Mouse (Mus musculus) fat pad, adult 2 months (tissue): ENCODE data around the gene Bicra.

Experiments used
- DNase-seq: peaks from one replicate; pipeline ENCODE4 v3.0.0-alpha.2; 2011; ENCODE audit warnings: low read depth, low spot score; ENCODE audit errors: extremely low read depth

The Bicra gene

DNA sequence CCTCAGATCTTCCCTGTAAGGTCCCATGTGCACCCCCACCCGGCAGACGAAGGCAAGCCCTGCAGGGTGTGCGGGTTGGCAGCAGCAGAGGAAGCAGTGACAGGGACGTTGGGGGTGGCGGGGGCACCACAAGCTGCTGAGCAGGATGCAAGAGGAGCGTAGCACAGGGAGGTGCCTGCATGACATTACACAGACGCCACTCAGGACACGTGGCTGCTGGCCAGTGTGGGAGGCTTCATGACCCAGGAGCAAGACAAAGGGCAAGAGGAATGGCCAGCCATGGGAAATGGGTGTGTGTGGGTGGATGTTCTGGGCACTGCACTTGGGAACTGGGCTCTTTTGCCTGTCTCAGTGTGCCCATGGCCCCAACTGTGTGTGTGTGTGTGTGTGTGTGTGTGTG, 67.5 kb downstream of the Bicra start:
- no peak for DNase-seq

DNA sequence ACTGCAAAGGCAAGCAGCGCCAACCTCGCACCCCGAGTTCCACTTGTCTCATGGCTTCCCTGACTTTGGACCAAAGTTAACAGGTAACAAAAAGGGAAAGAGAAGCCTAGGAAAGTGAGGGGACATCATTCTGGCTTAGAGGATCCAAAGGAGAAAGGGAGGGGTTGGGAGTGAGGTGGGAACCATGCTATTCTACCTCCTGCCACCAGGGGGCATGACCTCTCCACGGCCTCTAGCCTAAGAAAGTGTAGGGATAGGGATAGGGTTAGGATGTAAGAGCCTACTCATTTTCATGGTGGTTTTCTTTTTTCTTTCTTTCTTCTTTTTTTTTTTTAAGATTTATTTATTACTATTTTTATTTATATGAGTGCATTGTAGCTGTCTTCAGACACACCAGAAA, 71.8 kb downstream of the Bicra start:
- DNase-seq, result no peak

DNA sequence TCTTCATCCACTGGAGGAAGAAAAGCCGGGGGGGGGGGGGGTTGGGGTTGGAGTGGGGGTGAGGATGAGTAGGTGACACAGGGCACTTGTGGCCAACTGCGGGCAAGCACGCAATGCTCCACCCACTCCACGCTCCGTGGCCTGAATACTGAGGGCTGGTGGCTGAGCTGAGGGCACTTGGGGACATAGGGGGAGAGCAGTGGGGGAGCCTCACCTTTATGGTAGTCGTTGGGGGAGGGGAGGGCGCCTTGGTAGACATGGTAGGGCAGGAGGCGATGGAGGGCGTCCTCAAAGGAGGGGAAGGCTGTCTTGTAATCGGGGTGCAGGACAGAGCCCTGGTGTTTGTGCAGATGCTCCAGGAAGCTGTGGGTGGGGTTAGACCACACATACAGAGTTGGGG, 72.3 kb downstream of the Bicra start:
- DNase-seq, result no peak

DNA sequence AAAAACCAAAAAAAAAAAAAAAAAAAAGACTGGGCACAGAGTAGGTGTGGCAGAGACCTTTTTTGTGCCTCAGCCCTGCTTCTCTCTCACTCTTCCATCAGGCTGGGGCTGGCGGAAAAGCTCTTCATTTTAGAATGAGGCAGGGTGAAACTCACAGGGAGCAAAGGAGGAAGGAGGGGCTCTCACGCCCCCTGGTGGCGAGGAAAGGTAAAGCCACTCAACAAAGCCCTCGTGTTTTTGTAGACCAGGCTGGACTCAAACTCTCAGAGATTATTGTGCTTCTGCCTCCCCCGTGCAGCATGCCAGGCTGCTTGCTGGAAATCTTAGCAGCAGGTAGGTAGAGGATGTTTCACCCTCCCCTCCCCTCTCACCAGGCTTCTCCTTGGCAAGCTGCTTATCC, 73.0 kb downstream of the Bicra start:
- DNase-seq, result no peak

DNA sequence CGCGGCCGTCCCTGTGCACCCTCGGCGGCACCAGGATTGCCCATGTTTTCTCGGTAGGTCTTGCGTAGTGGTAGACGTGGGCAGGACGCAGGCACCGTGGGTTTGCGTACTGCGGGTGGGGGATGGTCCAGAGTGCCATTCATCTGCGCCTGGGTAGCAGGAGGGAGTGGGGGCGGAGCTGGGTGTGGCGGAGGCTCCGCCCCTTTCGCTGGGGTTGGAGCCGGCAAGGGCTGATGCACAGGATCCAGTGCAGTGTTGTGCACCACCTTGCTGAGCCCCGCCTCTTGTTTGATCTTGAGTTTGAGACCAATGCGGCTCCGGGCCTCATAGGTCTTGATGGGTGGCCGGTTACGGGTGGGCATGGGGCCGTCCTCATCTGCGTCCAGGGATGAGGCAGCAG, 75.5 kb downstream of the Bicra start:
- DNase-seq, result no peak

DNA sequence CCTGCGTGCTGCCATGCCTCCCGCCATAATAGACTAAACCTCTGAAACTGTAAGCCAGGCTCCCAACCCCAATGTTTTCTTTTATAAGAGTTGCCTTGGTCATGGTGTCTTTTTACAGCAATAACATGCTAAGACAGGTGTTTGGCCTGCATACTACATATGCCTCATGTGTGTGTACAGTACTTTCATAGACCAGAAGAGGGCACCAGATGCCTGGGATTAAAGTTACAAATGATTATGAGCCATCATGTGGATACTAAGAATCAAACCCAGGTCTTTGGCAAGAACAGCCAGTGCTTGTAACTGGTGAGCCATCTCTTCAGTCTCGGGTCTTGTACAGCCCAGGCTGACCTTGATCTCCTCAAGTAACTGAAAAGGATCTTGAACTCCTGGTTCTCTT, 78.0 kb downstream of the Bicra start:
- no peak for DNase-seq

DNA sequence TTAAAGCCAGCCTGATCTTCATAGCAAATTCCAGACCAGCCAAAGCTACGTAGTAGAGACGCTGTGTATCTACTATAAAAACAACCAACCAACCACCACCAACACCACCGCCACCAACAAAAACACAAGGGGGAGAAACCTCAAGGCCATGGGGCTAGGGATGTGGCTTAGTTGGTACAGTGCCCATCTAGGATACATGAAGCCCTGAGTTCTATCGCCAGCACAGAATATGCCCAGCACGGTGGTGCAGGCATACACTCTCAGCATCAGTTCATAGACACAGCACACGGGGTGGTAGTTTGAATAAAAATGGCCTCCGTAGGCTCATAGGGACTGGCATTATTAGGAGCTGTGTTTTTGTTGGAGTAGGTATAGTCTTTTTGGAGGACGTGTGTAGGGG, 79.4 kb downstream of the Bicra start:
- DNase-seq, result no peak

DNA sequence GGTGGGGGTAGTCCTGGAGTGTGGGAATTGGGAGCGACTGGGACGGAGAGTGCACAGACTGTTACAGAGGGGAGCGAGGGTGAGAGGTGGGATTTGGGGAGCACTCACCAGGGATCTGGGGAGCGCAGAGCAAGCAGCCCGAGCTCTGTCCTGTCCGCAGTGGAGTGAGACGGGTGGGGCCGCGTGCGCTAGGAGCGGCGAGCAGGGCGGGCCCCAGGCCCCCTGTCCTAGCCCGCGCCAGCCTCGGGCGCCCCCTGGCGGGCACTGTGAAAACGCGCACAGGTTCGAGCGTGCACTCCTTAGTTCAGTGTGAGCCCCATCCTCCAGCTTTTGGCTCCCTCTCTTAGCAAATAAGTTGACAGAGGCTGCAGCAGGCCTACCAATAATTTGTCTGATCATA, 80.4 kb downstream of the Bicra start, which contains the start of gene Ehd2:
Ehd2 (minus strand) TSS at position 256 of the 400 bp plus-strand sequence.
- DNase-seq, result no peak

DNA sequence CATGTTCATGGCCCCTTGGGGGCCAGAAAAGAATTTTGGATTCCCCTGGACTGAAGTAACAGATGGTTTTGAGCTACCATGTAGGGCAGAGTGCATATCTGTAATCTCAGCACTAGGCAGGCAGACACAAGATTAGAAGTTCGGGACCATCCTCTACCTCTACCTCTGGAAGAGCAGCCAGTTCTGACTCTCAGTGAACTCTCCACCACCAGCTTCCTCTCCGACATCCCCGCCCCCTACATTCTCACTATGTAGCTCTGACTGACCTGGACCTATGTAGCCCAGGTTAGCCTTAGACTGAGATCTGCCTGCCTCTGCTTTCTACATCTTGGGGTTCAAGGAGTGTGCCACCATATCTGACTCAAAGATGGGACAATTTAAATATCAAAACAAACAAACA, 81.2 kb downstream of the Bicra start:
- DNase-seq, result no peak

DNA sequence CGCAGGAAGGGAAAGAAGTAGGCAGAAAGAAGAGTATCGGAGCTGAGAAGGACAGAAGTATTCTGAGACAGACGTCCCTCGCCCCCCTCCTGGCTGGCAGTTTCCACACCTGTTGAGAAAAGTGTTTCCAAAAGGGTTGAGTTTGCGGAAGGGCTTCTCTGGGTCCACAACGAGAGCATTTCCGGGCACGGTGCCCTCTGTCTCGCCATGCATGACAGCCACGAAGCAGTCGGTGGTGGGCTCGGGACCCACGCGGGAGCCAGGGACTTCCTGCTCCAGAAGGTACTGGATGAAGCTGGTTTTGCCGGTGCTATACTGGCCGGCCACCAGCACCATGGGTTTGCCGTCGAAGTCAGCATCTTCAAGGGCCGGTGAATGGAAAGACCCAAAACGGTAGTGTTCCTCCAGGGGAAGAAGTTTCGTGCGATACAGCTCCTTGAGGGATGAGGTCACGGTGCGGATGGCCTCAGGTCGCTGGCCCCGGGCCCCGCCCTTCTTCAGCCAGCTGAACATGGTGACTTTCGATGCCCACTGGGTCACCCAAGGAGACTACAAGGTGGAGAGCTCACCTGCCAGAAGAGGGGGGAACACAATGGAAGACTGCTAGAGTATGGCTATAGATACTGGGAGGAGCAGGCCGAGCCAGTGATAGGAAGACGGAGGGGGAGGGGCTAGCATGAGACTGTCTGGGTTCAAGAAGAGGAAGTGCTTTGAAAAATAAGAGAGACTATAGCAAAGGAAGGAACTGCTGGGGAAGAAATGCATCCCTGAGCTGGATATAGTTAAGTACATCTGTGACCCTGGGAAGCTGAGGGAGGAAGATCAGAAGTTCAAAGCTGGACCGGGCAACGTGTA, 83.7 kb downstream of the Bicra start:
- DNase-seq, result no peak

DNA sequence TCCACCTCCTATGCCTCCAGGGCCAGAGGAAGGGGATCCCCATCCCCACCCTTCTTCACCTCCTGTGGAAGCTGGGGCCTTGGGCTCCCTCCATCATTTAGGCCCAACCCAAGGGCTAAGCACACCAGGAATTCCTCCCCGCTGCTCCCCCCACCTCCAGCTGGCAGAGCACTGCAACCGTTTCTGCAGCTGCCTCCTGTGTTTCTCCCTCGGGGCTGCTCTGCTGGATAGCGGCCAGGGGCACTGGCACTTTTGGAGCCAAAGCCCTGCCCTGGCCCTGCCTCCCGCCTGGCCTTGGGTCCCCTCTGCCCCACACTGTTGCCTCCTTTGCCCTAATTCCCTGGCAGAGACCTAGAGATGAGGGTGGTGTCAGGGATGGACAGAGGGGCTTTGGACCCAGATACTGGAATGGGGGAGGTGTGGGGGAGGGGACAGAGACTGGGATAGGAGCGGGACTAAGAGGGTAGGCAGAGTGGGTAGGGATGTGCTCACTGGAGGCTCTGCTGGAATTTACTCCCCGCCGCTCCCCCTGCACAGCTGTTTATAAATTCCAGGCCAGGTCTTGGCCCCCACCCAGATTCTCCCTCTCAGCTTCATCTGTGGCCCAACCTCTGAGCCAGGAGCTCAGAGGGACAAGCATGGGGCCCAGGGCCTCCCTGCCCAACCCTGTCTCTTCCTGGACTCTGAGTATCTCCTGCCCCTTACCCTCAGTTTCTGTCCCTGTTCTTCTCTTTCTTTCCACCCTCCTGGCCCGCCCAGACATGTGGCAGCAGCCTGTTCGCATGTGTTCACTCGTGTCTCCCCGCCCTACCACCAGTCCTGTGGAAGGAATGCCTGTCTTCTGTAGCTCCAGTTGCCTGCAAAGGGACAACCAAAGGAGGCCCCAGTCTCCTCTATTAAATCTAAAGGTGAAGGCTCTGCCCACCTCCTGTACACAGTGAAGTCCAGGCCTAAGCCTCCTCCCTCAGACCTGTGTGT, 85.1 kb downstream of the Bicra start:
- DNase-seq, result no peak

DNA sequence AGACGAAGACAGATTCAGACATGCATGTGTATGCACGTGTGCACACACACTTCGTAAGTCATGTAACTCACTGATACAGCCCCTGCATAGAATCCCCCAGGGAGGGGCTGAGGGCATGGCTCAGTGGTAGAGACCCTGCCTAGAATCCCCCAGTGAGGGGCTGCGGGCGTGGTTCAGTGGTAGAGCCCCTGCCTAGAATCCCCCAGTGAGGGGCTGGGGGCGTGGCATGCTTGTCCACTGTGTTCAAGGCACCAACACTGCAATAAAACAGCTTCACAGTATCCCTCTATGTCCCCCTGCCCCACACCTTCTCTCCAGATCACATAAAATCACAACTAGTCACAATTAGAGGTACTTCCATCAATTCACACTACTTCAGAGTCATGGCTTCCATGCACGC, 85.9 kb downstream of the Bicra start:
- no peak for DNase-seq

DNA sequence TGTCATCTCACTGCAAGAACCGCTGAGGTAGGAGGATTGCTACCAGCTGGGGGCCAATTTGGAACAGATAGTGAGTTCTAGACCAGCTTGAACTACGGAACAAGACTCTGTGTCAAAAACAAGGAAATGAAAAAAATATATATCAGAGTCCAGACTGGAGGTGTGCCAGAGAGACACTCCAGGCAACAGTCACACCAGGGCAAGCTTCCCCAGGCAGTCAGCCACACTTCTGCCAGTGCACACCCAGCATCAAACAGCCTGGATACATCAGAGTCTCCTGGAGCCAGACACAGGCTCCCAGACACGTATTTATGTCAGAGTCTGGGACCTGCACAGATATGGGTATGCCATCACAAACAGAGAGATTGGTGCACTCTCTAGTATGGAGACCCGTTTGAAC, 86.5 kb downstream of the Bicra start:
- DNase-seq, result no peak

DNA sequence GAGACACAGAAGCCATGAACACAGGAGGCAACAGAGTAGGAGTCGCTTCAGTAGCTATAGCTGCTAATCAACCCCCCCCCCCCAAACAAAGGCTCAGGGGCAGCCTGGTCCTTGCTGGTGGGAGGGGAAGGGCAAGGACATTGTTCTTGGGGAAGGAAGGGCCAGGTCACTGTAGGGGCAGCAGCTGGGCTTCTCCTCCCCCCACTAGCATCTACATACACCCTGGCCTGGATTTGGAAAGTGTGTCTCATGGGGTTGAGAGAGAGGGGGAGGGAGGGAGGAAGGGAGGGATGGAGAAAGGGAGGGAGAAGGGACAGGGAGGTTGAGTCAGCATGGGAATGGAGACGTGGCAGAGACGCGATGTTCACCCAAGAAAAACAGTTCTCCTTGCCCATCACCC, 87.0 kb downstream of the Bicra start:
- no peak for DNase-seq

DNA sequence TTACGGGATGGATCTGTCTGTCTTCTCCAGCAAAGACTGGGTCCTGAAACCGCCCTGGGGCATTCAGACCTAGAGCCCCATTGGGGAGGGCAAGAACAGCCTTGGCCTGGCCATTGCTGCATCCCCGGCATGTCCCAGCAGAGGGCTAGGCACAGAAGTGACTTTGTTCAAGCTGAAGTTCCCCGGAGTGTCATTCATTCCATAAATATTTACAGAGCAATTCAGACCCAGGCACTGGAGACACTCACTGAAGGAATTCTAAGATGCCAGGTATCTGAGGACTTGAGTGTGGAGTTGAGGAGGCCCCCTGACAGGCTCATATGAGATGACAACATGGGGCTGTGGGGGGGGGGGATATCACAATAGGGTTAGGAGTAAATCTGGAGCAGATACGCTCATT, 91.6 kb downstream of the Bicra start:
- DNase-seq, result no peak

DNA sequence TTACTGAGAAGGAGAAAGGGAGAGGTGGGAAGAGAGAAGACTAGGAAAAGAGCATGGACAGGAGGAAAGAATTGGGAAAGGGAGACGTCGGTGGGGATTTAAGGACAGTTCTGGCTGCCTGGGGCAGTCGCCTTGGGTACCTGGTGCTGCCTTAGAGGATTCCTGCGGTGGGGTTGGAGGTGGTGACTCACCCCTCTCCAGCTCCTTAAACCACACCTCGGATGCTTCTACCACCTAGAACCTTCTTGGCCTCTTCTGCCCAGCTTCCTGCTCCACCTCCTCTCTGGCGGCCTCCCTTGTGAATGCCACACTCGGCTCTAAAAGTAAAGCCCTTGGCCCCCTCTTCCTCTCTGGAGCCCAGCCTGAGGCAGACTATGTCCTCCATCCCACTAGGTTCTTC, 92.2 kb downstream of the Bicra start:
- no peak for DNase-seq

DNA sequence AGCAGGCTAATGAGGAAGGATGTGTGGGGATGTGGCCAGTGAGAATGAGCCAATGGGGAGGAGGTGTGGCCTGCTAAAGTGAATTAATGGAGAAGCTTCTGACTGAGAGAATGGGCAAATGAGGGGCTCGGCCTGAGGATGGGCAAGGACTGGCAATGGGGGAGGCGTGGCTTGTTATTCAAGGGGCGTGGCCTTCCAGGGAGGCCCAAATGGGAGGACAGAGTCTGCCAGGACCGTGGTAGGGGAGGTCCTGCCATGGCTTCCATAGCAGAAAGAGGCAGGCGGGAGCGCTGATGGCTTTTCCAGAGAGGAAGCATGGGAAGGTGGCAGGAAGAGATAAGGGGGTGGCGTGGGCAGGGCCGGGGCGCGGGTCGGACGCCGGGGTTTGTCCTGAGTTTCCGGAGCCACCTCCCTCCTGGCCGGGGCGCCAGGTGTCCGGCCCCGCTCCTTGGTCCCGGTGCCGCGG, 92.7 kb downstream of the Bicra start:
- DNase-seq, result no peak

DNA sequence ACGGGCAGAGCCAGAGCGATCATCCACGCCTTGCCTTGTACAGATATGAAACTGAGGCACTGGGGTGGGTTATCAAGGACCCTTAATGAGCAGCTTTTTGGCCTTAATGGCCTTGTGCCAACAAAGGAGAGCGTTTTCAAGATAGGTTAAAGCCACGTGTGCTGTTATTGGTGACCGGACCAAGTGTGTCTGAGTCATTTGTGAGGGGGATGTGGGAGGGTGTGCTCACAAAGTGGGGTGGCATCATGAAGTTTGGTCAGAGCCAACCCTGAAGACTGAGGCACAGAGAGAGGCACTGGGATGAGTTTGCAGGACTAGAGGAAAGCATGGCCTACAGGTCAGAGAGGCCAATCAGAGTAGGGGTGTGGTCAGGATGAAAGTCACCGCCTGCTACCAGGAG, 93.3 kb downstream of the Bicra start:
- no peak for DNase-seq

DNA sequence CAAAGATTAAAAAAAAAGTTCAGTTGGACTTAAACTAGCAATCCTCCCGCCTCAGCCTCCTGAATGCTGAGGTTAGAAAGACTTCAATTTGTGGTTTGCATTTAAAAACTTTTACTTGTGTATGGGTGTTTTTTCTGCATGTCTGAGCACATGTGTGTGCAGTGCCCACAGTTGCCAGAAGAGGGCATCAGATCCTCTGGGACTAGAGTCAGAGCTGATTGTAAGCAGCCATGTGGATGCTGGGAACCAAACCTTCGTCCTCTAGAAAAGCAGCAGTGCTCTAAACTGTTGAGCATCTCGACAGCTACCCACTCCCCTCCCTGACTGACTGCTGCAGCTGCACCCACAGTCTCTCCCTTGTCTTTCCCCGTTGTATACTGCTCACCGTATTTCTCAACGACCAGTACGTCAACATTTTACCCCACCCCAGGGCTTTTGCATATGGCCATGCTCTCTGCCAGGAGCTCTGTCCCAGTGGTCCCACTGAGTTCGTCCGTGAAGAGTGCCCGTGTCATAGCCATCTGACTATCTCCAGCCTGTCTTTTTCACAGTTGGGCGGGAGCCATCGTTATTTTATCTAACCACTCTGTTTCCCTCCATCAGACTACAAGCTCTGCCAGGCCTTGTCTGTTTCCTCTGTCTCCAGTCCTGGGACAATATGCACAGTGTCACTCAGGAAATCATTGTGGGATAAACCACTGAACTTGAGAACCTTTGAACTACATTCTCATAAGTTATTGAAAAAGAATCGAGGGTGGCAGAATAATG, 94.2 kb downstream of the Bicra start:
- no peak for DNase-seq

DNA sequence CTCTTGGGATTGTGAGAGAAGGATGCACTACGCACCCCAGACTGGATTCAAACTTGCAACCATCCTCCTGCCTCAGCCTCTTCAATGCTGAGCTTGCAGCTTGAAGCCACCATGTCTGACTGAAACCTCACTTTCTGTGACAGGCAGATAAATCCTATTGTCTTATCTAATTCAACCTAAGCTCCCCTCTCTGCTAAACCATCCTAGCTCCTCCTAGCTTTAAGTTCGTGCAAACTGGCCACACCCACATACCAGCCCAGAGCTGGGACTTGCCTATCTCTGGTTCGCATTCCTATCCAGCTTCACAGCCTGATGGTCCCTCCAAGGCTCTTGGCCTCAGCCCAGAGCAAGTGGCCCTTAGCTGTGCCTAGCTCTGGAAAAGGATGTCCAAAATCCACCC, 95.3 kb downstream of the Bicra start:
- no peak for DNase-seq

DNA sequence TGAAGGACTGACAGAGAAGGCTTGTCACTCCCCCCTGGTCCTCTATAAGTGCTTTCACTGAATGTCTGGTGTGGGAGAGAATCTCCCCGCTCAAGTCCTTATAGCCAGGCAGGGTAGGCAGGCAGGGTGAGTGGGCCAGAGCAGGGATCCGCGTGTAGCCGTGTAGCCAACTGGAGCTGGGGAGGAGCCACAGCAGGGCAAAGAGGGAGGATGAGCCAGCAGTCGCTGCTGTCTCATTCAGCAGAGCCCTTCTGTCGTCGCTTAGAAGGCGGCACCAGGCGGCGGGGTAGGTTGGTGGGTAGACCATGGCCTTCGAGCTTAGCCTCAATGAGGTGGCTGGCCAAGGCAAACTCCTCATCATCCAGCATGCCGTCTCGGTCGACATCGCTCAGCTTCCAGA, 97.7 kb downstream of the Bicra start:
- no peak for DNase-seq
